Mouse (Mus musculus) embryonic facial prominence, embryonic 11.5 days (tissue): ENCODE results near the gene Hmga1b. TPM values are rescaled to one million over a fixed set of nuclear protein-coding genes. Genes with fewer than 3 reads are reported as not detected.
A peak's percentile ranks its signal among the peaks of the same experiment; 100 is the strongest.

Source experiments
- ATAC-seq: fragments of 200-750 bp; cut with Nextera tagmentation; replicated peaks from 2 replicates; pipeline ENCODE4 v1.8.0; 2017; ENCODE audit warnings: low read depth; ENCODE audit not compliant: insufficient number of reproducible peaks, low FRiP score, low TSS enrichment
- DNase-seq: peaks from one replicate; pipeline ENCODE4 v3.0.0-alpha.2; 2015; ENCODE audit warnings: low spot score
- H3K27ac ChIP-seq: fragments of 300-500 bp; sonication (generic); replicated peaks from 2 replicates; pipeline ENCODE4 v1.5.1; 2014; ENCODE audit warnings: mild to moderate bottlenecking, low read depth, low read length, control low read depth
- H3K27me3 ChIP-seq: fragments of 300-500 bp; sonication (generic); 2 replicates; pipeline ENCODE4 v1.6.1; 2014; ENCODE audit warnings: mild to moderate bottlenecking, low read length, moderate library complexity, mixed read lengths; ENCODE audit not compliant: control insufficient read depth, insufficient read depth
- H3K36me3 ChIP-seq: fragments of 300-500 bp; sonication (generic); replicated peaks from 2 replicates; pipeline ENCODE4 v1.6.1; 2014; ENCODE audit warnings: low read depth, mild to moderate bottlenecking, low read length, moderate library complexity, mixed read lengths; ENCODE audit not compliant: control insufficient read depth, insufficient read depth
- H3K4me1 ChIP-seq: fragments of 300-500 bp; sonication (generic); 2 replicates; pipeline ENCODE4 v1.6.1; 2014; ENCODE audit warnings: low read length, mixed read lengths; ENCODE audit not compliant: control insufficient read depth, insufficient read depth
- H3K4me2 ChIP-seq: fragments of 300-500 bp; sonication (generic); 2 replicates; pipeline ENCODE4 v1.6.1; 2014; ENCODE audit warnings: low read depth, mild to moderate bottlenecking, control low read depth, low read length, moderate library complexity
- H3K4me3 ChIP-seq: fragments of 300-500 bp; sonication (generic); 2 replicates; pipeline ENCODE4 v1.5.1; 2014; ENCODE audit warnings: low read depth, low read length, control low read depth
- H3K9ac ChIP-seq: fragments of 300-500 bp; sonication (generic); replicated peaks from 2 replicates; pipeline ENCODE4 v1.6.1; 2014; ENCODE audit warnings: mild to moderate bottlenecking, control low read depth, low read length
- H3K9me3 ChIP-seq: fragments of 300-500 bp; sonication (generic); replicated peaks from 2 replicates; pipeline ENCODE4 v1.6.1; 2016; ENCODE audit warnings: mild to moderate bottlenecking, low read length, inconsistent platforms, mixed read lengths; ENCODE audit not compliant: control insufficient read depth
- WGBS: fragments of 180-500 bp; shearing (Covaris S2); extraction: QIAGEN DNeasy Blood & Tissue Kit; methylation state at CpG from one replicate; pipeline ENCODE4 v1.1.7; 2014; 5-methylcytosine and 5-hydroxymethylcytosine counted together
- polyA plus RNA-seq: library from polyadenylated mRNA; unstranded; fragments of >200 nt; fragmentation: Nextera tagmentation; extraction: Ambion mirVana; gene quantifications from 2 replicates; pipeline ENCODE4 v1.2.1, GENCODE M21; 2014

Gene Hmga1b
- polyA plus RNA-seq, 1 experiment from 2014 or later, result 9.0 TPM

DNA sequence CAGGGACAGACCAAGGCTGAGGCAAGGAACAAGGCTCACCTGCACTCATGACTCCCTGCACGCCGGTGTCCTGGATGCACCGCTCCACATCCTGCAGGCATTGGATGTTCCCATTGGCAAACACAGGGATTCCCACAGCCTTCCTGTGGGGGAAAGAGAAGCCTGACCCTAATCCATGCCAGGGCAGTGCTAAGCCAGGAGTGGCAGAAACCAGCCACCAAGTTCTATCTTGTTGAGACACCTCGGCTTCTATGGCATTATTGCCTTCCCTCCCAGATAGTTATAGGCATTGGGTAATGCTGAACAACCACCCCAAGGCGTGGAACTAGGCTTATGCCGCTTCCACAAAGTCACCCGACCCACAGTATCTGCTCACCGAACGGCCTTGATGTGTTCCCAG lies 30.1 kb downstream of the Hmga1b start:
- 94% methylated on average over 9 of the region's 9 CpGs for WGBS
- no peak for DNase-seq
- peaks cover 18% of the 10 kb centered on the region for H3K36me3 ChIP-seq
- no peak overlapping the region for H3K4me3 ChIP-seq
- H3K9me3 ChIP-seq, result no peaks in the 10 kb centered on the region
- H3K27ac ChIP-seq, result no peak overlapping the region
- no peak for ATAC-seq
- H3K4me1 ChIP-seq, result no peaks in the 10 kb centered on the region
- H3K4me2 ChIP-seq, result no peak overlapping the region
- H3K9ac ChIP-seq, result no peak overlapping the region
- no peaks in the 10 kb centered on the region for H3K27me3 ChIP-seq

- ATAC-seq, result peak; percentile 84
- peak within 1 kb of the TSS; percentile 99 for H3K4me3 ChIP-seq
- peak within 1 kb of the TSS; percentile 28; the same call in 1 of the 2 replicates for H3K27ac ChIP-seq
- H3K4me1 ChIP-seq, result no peaks in the 10 kb centered on the region; the same call in 1 of the 2 replicates
- peak; percentile 96 for DNase-seq
- H3K27me3 ChIP-seq, result no peaks in the 10 kb centered on the region
- peak within 1 kb of the TSS; percentile 95 for H3K4me2 ChIP-seq
- 3% methylated on average over 59 of the region's 59 CpGs for WGBS
- no peaks in the 10 kb centered on the region for H3K9me3 ChIP-seq
- H3K9ac ChIP-seq, result peak within 1 kb of the TSS; percentile 94
- H3K36me3 ChIP-seq, result peaks cover 5% of the 10 kb centered on the region
Observed at GRCm38 (mm10) chr11:120795756-120796613, 33.4 kb downstream of the Hmga1b start, which contains the start of gene Dus1l. Dus1l (minus strand) TSS chr11:120796403.

DNA sequence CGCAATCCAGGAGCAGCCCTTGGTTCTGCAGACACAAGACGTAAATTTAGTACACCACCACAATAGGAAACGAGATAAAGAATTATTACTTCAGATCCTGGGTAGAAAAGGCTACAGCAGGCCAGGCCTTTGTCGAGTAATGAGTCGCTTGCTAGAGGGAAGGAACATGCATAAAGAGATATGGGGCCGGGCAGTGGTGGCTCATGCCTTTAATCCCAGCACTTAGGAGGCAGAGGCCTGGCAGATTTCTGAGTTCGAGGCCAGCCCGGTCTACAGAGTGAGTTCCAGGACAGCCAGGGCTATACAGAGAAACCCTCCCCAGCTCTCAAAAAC lies 34.0 kb downstream of the Hmga1b start:
- Histone ChIP-seq H3K4me3 (peak overlapping the region; percentile 99), H3K9ac (peak overlapping the region; percentile 94), H3K9me3 (no peaks in the 10 kb centered on the region), H3K4me1 (no peaks in the 10 kb centered on the region; the same call in 1 of the 2 replicates), H3K27me3 (no peaks in the 10 kb centered on the region), H3K36me3 (peaks cover 5% of the 10 kb centered on the region), H3K27ac (no peak overlapping the region; the same call in 1 of the 2 replicates), H3K4me2 (peak overlapping the region; percentile 19; the same call in 1 of the 2 replicates)
- DNase-seq, result no peak
- 35% methylated on average over 8 of the region's 8 CpGs for WGBS
- ATAC-seq, result peak; percentile 14; the same call in 1 of the 2 replicates

DNA sequence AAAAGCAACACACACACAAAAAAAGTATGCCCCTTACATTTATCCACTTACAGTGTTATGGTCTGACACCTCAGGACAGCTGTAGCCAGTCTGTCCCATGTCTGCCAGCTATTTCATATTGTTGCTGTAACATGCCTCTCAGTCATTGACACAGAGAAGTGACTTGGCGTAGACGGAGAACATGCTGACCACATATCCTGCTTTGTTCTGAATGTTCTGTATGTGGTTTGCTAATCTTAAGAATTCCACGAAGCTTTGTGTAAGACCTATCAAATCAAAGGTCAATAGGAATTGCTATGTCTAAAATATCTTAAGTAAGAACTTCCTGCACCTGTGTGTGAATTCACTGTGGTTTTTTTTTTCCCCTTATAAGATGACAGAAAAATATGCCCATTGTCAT lies 35.6 kb downstream of the Hmga1b start:
- Histone ChIP-seq H3K9me3 (no peaks in the 10 kb centered on the region), H3K27ac (no peak overlapping the region), H3K27me3 (no peaks in the 10 kb centered on the region), H3K4me1 (no peaks in the 10 kb centered on the region; the same call in 1 of the 2 replicates), H3K4me3 (no peak overlapping the region), H3K9ac (no peak overlapping the region), H3K36me3 (no peaks in the 10 kb centered on the region; the same call in 1 of the 2 replicates), H3K4me2 (no peak overlapping the region)
- WGBS, result 89% methylated on average over 3 of the region's 3 CpGs
- DNase-seq, result no peak
- ATAC-seq, result no peak

GRCm38 (mm10) chr11:120799316-120799890 lies 36.8 kb downstream of the Hmga1b start:
- H3K36me3 ChIP-seq, result no peaks in the 10 kb centered on the region
- H3K27me3 ChIP-seq, result no peaks in the 10 kb centered on the region
- no peak overlapping the region for H3K4me3 ChIP-seq
- DNase-seq, result no peak
- H3K9me3 ChIP-seq, result no peaks in the 10 kb centered on the region
- ATAC-seq, result no peak
- no peaks in the 10 kb centered on the region; the same call in 1 of the 2 replicates for H3K4me1 ChIP-seq
- H3K27ac ChIP-seq, result no peak overlapping the region
- H3K4me2 ChIP-seq, result no peak overlapping the region
- H3K9ac ChIP-seq, result no peak overlapping the region
- WGBS, result 63% methylated on average over 5 of the region's 6 CpGs

DNA sequence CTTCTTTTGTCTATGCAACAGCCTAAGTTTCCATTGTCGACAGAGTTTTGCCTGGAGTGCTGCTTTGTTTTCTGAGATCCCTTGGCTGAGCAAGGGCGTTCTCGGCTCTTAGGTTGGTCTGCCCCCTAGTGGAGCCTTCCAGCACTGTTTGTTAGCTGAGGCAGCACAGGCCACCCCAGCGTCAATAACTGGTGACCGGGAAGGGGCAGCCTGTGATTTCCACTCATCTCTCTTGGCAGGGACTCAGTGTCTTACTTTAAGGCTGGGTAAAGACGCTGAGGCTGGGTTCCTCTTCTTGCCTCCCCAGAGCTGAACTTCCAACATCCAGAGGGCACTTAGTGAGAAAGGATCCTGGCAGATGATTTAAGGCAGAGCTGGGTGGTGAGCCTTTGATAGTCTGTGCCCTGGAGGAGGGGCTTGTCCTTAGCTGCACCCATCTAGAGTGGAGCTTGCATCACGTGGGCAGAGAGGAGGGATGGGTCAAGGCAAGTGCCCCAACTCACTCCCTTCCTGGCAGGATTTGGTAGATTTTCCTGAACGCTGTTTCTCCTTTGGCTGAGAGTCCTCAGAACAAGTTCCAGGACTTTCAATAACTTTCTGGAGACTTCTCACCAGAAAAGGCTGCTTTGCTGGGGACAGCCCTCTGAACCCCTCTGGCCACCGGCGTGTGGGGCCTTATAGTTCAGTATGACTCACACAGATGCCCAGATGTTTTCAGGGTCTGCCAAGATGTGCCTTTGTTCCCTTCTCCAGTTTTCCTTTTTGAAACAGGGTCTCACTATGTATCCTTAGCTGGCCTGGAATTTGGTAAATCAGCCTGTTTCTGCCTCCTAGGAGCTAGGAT lies 37.7 kb downstream of the Hmga1b start:
- Histone ChIP-seq H3K27me3 (no peaks in the 10 kb centered on the region), H3K4me3 (no peak overlapping the region), H3K36me3 (no peaks in the 10 kb centered on the region), H3K9ac (peak overlapping the region; percentile 37), H3K4me1 (no peaks in the 10 kb centered on the region; the same call in 1 of the 2 replicates), H3K27ac (no peak overlapping the region), H3K9me3 (no peaks in the 10 kb centered on the region), H3K4me2 (no peak overlapping the region)
- DNase-seq, result peak; percentile 95
- peak; percentile 50; the same call in 1 of the 2 replicates for ATAC-seq
- WGBS, result 13% methylated on average over 10 of the region's 10 CpGs

- Histone ChIP-seq H3K4me1 (no peaks in the 10 kb centered on the region; the same call in 1 of the 2 replicates), H3K27ac (no peak overlapping the region), H3K4me3 (no peak overlapping the region), H3K4me2 (no peak overlapping the region), H3K27me3 (no peaks in the 10 kb centered on the region), H3K9ac (no peak overlapping the region), H3K36me3 (peaks cover 25% of the 10 kb centered on the region), H3K9me3 (no peaks in the 10 kb centered on the region)
- no peak for ATAC-seq
- no peak for DNase-seq
- 88% methylated on average over 7 of the region's 7 CpGs for WGBS
Observed at GRCm38 (mm10) chr11:120804274-120804673, 41.7 kb downstream of the Hmga1b start.
